Mouse (Mus musculus): ENCODE data around the gene Unc13d. TPM values are rescaled to one million over a fixed set of nuclear protein-coding genes. Genes with fewer than 3 reads are reported as not detected.
"Not testable (repeated sequence)": the region's sequence is repeated elsewhere in the genome, so short reads cannot be mapped to it uniquely, and the experiment has no call there.

Unc13d gene
- polyA plus RNA-seq, 1 experiment from 2014 or later, result 1.1 TPM

- peak; percentile 87 for TF ChIP-seq CTCF (IDR thresholded peaks at IDR 0.05; ENCODE audit: low read depth)
- peaks cover 14% of the 10 kb centered on the region for H3K36me3 ChIP-seq (ENCODE audit: control insufficient read depth, insufficient read depth)
- under 1% methylated on average over 56 of the region's 57 CpGs for WGBS
- no peaks in the 10 kb centered on the region for H3K27me3 ChIP-seq (replicated peaks; ENCODE audit: control insufficient read depth, insufficient read depth, low read length)
- peak overlapping the region; percentile 99 for H3K9ac ChIP-seq (ENCODE audit: low read depth, low read length)
- peak; percentile 56 for ATAC-seq
- no peaks in the 10 kb centered on the region for H3K9me3 ChIP-seq (ENCODE audit: control insufficient read depth)
- H3K4me1 ChIP-seq (replicated peaks; ENCODE audit: control insufficient read depth, insufficient read depth, low read length), result no peaks in the 10 kb centered on the region
- peak overlapping the region; percentile 99 for H3K4me3 ChIP-seq (ENCODE audit: low read depth, low read length)
- H3K4me2 ChIP-seq (replicated peaks; ENCODE audit: low read depth), result peak overlapping the region; percentile 64
- H3K27ac ChIP-seq (ENCODE audit: low read depth, low read length), result peak overlapping the region; percentile 99
Measured at GRCm38 (mm10) chr11:116023771-116024355, 53.9 kb downstream of the Unc13d start.

GRCm38 (mm10) chr11:116023074-116023770 is 54.5 kb downstream of the Unc13d start:
- whole genome bisulfite sequencing, result under 1% methylated on average over 18 of the region's 18 CpGs
- not testable (repeated sequence) for H3K9me3 ChIP-seq (ENCODE audit: control insufficient read depth); H3K4me1 ChIP-seq (replicated peaks; ENCODE audit: control insufficient read depth, insufficient read depth, low read length); ATAC-seq; H3K27me3 ChIP-seq (replicated peaks; ENCODE audit: control insufficient read depth, insufficient read depth, low read length)
- Histone ChIP-seq H3K4me2 (replicated peaks; ENCODE audit: low read depth) (peak overlapping the region; percentile 64), H3K4me3 (ENCODE audit: low read depth, low read length) (peak overlapping the region; percentile 99), H3K9ac (ENCODE audit: low read depth, low read length) (peak overlapping the region; percentile 99), H3K27ac (ENCODE audit: low read depth, low read length) (peak overlapping the region; percentile 99), H3K36me3 (ENCODE audit: control insufficient read depth, insufficient read depth) (peaks cover 14% of the 10 kb centered on the region)

- peak overlapping the region; percentile 64 for H3K4me2 ChIP-seq (replicated peaks; ENCODE audit: low read depth)
- ATAC-seq, result no peak
- no peak for TF ChIP-seq CTCF (IDR thresholded peaks at IDR 0.05; ENCODE audit: low read depth)
- H3K9me3 ChIP-seq (ENCODE audit: control insufficient read depth), result no peaks in the 10 kb centered on the region
- peak overlapping the region; percentile 99 for H3K4me3 ChIP-seq (ENCODE audit: low read depth, low read length)
- peak overlapping the region; percentile 48; the same call in 1 of the 2 replicates for H3K9ac ChIP-seq (ENCODE audit: low read depth, low read length)
- H3K27me3 ChIP-seq (replicated peaks; ENCODE audit: control insufficient read depth, insufficient read depth, low read length), result no peaks in the 10 kb centered on the region
- peaks cover 14% of the 10 kb centered on the region for H3K36me3 ChIP-seq (ENCODE audit: control insufficient read depth, insufficient read depth)
- H3K4me1 ChIP-seq (replicated peaks; ENCODE audit: control insufficient read depth, insufficient read depth, low read length), result no peaks in the 10 kb centered on the region
- H3K27ac ChIP-seq (ENCODE audit: low read depth, low read length), result no peak overlapping the region
- 34% methylated on average over 4 of the region's 4 CpGs for WGBS
Measured at GRCm38 (mm10) chr11:116022256-116022780, 55.4 kb downstream of the Unc13d start.

DNA sequence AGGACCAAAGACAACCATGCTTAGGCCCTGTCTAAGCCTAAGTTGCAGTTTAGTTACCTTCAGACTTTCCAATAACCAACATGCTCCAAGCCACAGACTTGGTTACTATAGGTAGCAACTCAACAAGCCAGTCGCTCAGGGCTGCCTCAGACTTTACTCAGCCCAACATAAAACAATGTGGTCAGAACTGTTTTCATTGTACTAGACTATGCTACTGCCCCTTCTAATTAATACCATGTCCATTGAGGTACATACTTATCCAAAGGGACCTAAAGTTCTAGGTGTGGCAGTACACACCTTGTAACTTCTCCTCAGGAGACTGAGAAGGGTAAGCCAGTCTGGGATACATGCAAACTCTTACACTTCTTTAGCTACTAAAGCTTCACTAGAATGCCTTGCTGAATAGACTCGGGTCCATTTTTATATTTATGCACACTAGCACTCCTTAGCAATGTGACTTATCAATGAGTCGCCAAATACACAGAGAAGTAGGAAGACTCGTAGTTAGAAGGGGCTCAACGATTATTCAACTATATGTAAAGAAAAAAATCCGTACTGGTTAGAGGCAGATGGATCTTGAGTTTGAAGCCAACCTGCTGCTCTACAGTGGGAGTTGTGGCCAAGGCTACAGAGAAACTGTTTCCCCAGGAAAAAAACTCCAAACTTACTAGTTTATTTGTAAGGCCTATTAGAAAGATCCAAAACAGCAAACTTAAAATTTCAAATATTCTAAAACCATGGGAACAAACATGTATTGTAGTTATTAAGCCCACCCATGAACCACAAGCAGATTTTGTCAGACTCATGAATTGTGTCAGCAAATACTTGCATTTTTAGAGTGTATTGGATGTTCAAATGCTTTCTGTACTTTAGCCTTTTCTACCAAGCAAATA is 56.2 kb downstream of the Unc13d start:
- no peak for TF ChIP-seq CTCF (IDR thresholded peaks at IDR 0.05; ENCODE audit: low read depth)
- peak overlapping the region; percentile 99 for H3K4me3 ChIP-seq (ENCODE audit: low read depth, low read length)
- H3K9me3 ChIP-seq (ENCODE audit: control insufficient read depth), result no peaks in the 10 kb centered on the region
- H3K4me1 ChIP-seq (replicated peaks; ENCODE audit: control insufficient read depth, insufficient read depth, low read length), result no peaks in the 10 kb centered on the region
- ATAC-seq, result no peak
- H3K4me2 ChIP-seq (replicated peaks; ENCODE audit: low read depth), result peak overlapping the region; percentile 64
- H3K36me3 ChIP-seq (ENCODE audit: control insufficient read depth, insufficient read depth), result peaks cover 14% of the 10 kb centered on the region
- 61% methylated on average over 6 of the region's 6 CpGs for WGBS
- 0 out of 2 replicates have a peak overlapping the region, but pooled peaks have one; percentile 21 for H3K27ac ChIP-seq (ENCODE audit: low read depth, low read length)
- no peaks in the 10 kb centered on the region for H3K27me3 ChIP-seq (replicated peaks; ENCODE audit: control insufficient read depth, insufficient read depth, low read length)
- no peak overlapping the region for H3K9ac ChIP-seq (ENCODE audit: low read depth, low read length)

- Histone ChIP-seq H3K9ac (ENCODE audit: low read depth, low read length) (no peak overlapping the region), H3K4me1 (replicated peaks; ENCODE audit: control insufficient read depth, insufficient read depth, low read length) (no peaks in the 10 kb centered on the region), H3K9me3 (ENCODE audit: control insufficient read depth) (no peaks in the 10 kb centered on the region), H3K27me3 (replicated peaks; ENCODE audit: control insufficient read depth, insufficient read depth, low read length) (no peaks in the 10 kb centered on the region), H3K27ac (ENCODE audit: low read depth, low read length) (no peak overlapping the region), H3K4me2 (replicated peaks; ENCODE audit: low read depth) (no peak overlapping the region), H3K36me3 (ENCODE audit: control insufficient read depth, insufficient read depth) (peaks cover 14% of the 10 kb centered on the region), H3K4me3 (ENCODE audit: low read depth, low read length) (no peak overlapping the region)
- peak; percentile 57 for TF ChIP-seq CTCF (IDR thresholded peaks at IDR 0.05; ENCODE audit: low read depth)
- ATAC-seq, result no peak
- 35% methylated on average over 1 of the region's 1 CpGs for WGBS
Measured at GRCm38 (mm10) chr11:116020519-116020922, 57.2 kb downstream of the Unc13d start.

GRCm38 (mm10) chr11:116019976-116020411 is 57.8 kb downstream of the Unc13d start:
- Histone ChIP-seq H3K4me1 (replicated peaks; ENCODE audit: control insufficient read depth, insufficient read depth, low read length) (no peaks in the 10 kb centered on the region), H3K27me3 (replicated peaks; ENCODE audit: control insufficient read depth, insufficient read depth, low read length) (no peaks in the 10 kb centered on the region), H3K9ac (ENCODE audit: low read depth, low read length) (no peak overlapping the region), H3K9me3 (ENCODE audit: control insufficient read depth) (no peaks in the 10 kb centered on the region), H3K27ac (ENCODE audit: low read depth, low read length) (no peak overlapping the region), H3K4me3 (ENCODE audit: low read depth, low read length) (no peak overlapping the region), H3K36me3 (ENCODE audit: control insufficient read depth, insufficient read depth) (peaks cover 14% of the 10 kb centered on the region), H3K4me2 (replicated peaks; ENCODE audit: low read depth) (no peak overlapping the region)
- WGBS, result 82% methylated on average over 2 of the region's 2 CpGs
- no peak for TF ChIP-seq CTCF (IDR thresholded peaks at IDR 0.05; ENCODE audit: low read depth)
- ATAC-seq, result no peak

All from intestine, postnatal 0 days (tissue).